Mouse (Mus musculus) lung, postnatal 0 days (tissue): ENCODE measurements around the gene Grk3. TPM values are rescaled to one million over a fixed set of nuclear protein-coding genes. Genes with fewer than 3 reads are reported as not detected.
A peak's percentile ranks its signal among the peaks of the same experiment; 100 is the strongest.

Experiments used
- ATAC-seq: fragments of 200-750 bp; cut with Nextera tagmentation; 2 replicates; pipeline ENCODE4 v1.8.0; 2017; ENCODE audit warnings: moderate library complexity
- DNase-seq: peaks from one replicate; pipeline ENCODE4 v3.0.0-alpha.2; 2016; ENCODE audit warnings: low spot score
- H3K27ac ChIP-seq: fragments of 300-500 bp; sonication (generic); 2 replicates; pipeline ENCODE4 v1.5.1; 2014; ENCODE audit warnings: antibody characterized with exemption, mild to moderate bottlenecking, low read length, mixed read lengths
- H3K27me3 ChIP-seq: fragments of 300-500 bp; sonication (generic); replicated peaks from 2 replicates; pipeline ENCODE4 v1.6.1; 2014; ENCODE audit warnings: low read length, mixed read lengths; ENCODE audit not compliant: insufficient read depth
- H3K36me3 ChIP-seq: fragments of 300-500 bp; sonication (generic); 2 replicates; pipeline ENCODE4 v1.6.1; 2014; ENCODE audit warnings: low read length, mixed read lengths; ENCODE audit not compliant: insufficient read depth
- H3K4me1 ChIP-seq: fragments of 300-500 bp; sonication (generic); 2 replicates; pipeline ENCODE4 v1.6.1; 2014; ENCODE audit warnings: antibody characterized with exemption, low read depth, low read length, mixed read lengths; ENCODE audit not compliant: insufficient read depth
- H3K4me2 ChIP-seq: fragments of 300-500 bp; sonication (generic); replicated peaks from 2 replicates; pipeline ENCODE4 v1.6.1; 2014; ENCODE audit warnings: low read depth, mild to moderate bottlenecking, low read length, moderate library complexity, mixed read lengths
- H3K4me3 ChIP-seq: fragments of 300-500 bp; sonication (generic); 2 replicates; pipeline ENCODE4 v1.5.1; 2014; ENCODE audit warnings: low read depth, low read length
- H3K9ac ChIP-seq: fragments of 300-500 bp; sonication (generic); replicated peaks from 2 replicates; pipeline ENCODE4 v1.6.1; 2014; ENCODE audit warnings: low read depth, mild to moderate bottlenecking
- H3K9me3 ChIP-seq: fragments of 300-500 bp; sonication (generic); 2 replicates; pipeline ENCODE4 v1.6.1; 2016; ENCODE audit warnings: low read length, mixed read lengths
- CTCF ChIP-seq: IDR thresholded peaks from 2 replicates; pipeline ENCODE4 v1.5.1; 2016; ENCODE audit warnings: antibody characterized with exemption, mild to moderate bottlenecking
- EP300 ChIP-seq: IDR thresholded peaks from 2 replicates; pipeline ENCODE4 v1.6.1; 2016; ENCODE audit warnings: antibody characterized with exemption, mild to moderate bottlenecking, control low read depth
- WGBS: fragments of 180-500 bp; shearing (Covaris S2); extraction: QIAGEN DNeasy Blood & Tissue Kit; methylation state at CpG from one replicate; pipeline ENCODE4 v1.1.7; 2014; 5-methylcytosine and 5-hydroxymethylcytosine counted together
- polyA plus RNA-seq: library from polyadenylated mRNA; unstranded; fragments of >200 nt; fragmentation: Nextera tagmentation; extraction: Ambion mirVana; gene quantifications from 2 replicates; pipeline ENCODE4 v1.2.1, GENCODE M21; 2015

The Grk3 gene
- polyA plus RNA-seq, 1 experiment from 2014 or later = 13.6 TPM

- H3K27ac ChIP-seq = no peak overlapping the region
- ATAC-seq = no peak
These were observed 93.7 kb downstream of the Grk3 start for GRCm38 (mm10) chr5:112921914-112922313.

GRCm38 (mm10) chr5:112910381-112910780, 105.2 kb downstream of the Grk3 start:
- no peak overlapping the region for H3K4me2 ChIP-seq
- H3K4me1 ChIP-seq = no peaks in the 10 kb centered on the region
- DNase-seq (no peak), ATAC-seq (no peak)
- H3K27me3 ChIP-seq = no peaks in the 10 kb centered on the region
- H3K36me3 ChIP-seq = no peaks in the 10 kb centered on the region
- H3K4me3 ChIP-seq = no peak overlapping the region
- no peaks in the 10 kb centered on the region for H3K9me3 ChIP-seq
- TF ChIP-seq EP300 (no peak), CTCF (no peak)
- H3K9ac ChIP-seq = no peak overlapping the region
- no peak overlapping the region for H3K27ac ChIP-seq
- WGBS = 88% methylated on average over 5 of the region's 5 CpGs

More at GRCm38 (mm10) chr5:112921914-112922313, 93.7 kb downstream of the Grk3 start:
- no peak overlapping the region for H3K4me2 ChIP-seq
- no peaks in the 10 kb centered on the region; the same call in 1 of the 2 replicates for H3K36me3 ChIP-seq
- H3K4me3 ChIP-seq = no peak overlapping the region
- no peaks in the 10 kb centered on the region for H3K9me3 ChIP-seq
- no peaks in the 10 kb centered on the region for H3K27me3 ChIP-seq
- no peaks in the 10 kb centered on the region for H3K4me1 ChIP-seq
- no peak for DNase-seq
- no peak overlapping the region for H3K9ac ChIP-seq
- no peak for TF ChIP-seq EP300
- no peak for TF ChIP-seq CTCF

- ATAC-seq (peak; percentile 38), DNase-seq (no peak)
- TF ChIP-seq EP300 (no peak), CTCF (no peak)
These were observed 107.4 kb downstream of the Grk3 start for GRCm38 (mm10) chr5:112908169-112908614.

GRCm38 (mm10) chr5:112907504-112907903, 108.1 kb downstream of the Grk3 start:
- 53% methylated on average over 6 of the region's 6 CpGs for WGBS
- no peak overlapping the region for H3K27ac ChIP-seq

More at GRCm38 (mm10) chr5:112908169-112908614, 107.4 kb downstream of the Grk3 start:
- H3K4me1 ChIP-seq = no peaks in the 10 kb centered on the region
- no peak overlapping the region for H3K4me3 ChIP-seq
- no peaks in the 10 kb centered on the region for H3K27me3 ChIP-seq
- no peaks in the 10 kb centered on the region for H3K36me3 ChIP-seq
- WGBS = 10% methylated on average over 2 of the region's 2 CpGs
- H3K4me2 ChIP-seq = no peak overlapping the region
- no peak overlapping the region for H3K27ac ChIP-seq
- no peaks in the 10 kb centered on the region for H3K9me3 ChIP-seq
- no peak overlapping the region for H3K9ac ChIP-seq

GRCm38 (mm10) chr5:112895674-112896654, 119.6 kb downstream of the Grk3 start, which contains the start of gene Myo18b:
Gene Myo18b, minus strand, starts transcription at chr5:112896362.
- Histone ChIP-seq H3K4me2 (no peak within 1 kb of the TSS), H3K36me3 (no peaks in the 10 kb centered on the region), H3K27me3 (no peaks in the 10 kb centered on the region), H3K4me3 (no peak within 1 kb of the TSS), H3K27ac (no peak within 1 kb of the TSS), H3K9ac (no peak within 1 kb of the TSS), H3K9me3 (no peaks in the 10 kb centered on the region), H3K4me1 (no peaks in the 10 kb centered on the region)
- DNase-seq = no peak
- ATAC-seq = no peak
- 71% methylated on average over 17 of the region's 17 CpGs for WGBS
- TF ChIP-seq EP300 = no peak
- no peak for TF ChIP-seq CTCF

More at GRCm38 (mm10) chr5:112907504-112907903, 108.1 kb downstream of the Grk3 start:
- no peak overlapping the region for H3K9ac ChIP-seq
- H3K36me3 ChIP-seq = no peaks in the 10 kb centered on the region
- TF ChIP-seq EP300 (no peak), CTCF (no peak)
- DNase-seq (no peak), ATAC-seq (no peak)
- H3K4me2 ChIP-seq = no peak overlapping the region
- no peak overlapping the region for H3K4me3 ChIP-seq
- H3K27me3 ChIP-seq = no peaks in the 10 kb centered on the region
- no peaks in the 10 kb centered on the region for H3K9me3 ChIP-seq
- H3K4me1 ChIP-seq = no peaks in the 10 kb centered on the region

GRCm38 (mm10) chr5:112893462-112894060, 122.0 kb downstream of the Grk3 start:
- ATAC-seq (no peak), DNase-seq (peak; percentile 16)
- Histone ChIP-seq H3K36me3 (no peaks in the 10 kb centered on the region), H3K4me1 (no peaks in the 10 kb centered on the region), H3K27me3 (no peaks in the 10 kb centered on the region), H3K9ac (no peak overlapping the region), H3K4me3 (no peak overlapping the region), H3K27ac (no peak overlapping the region), H3K4me2 (no peak overlapping the region), H3K9me3 (no peaks in the 10 kb centered on the region)
- no peak for TF ChIP-seq EP300
- 46% methylated on average over 5 of the region's 5 CpGs for WGBS
